Mouse (Mus musculus) stomach, postnatal 0 days (tissue): Measurements from ENCODE around the gene Npdc1.

Experiments used
- CTCF ChIP-seq: IDR thresholded peaks from 2 replicates; pipeline ENCODE4 v1.5.1; 2016; ENCODE audit warnings: antibody characterized with exemption, low read depth, mild to moderate bottlenecking, moderate library complexity
- EP300 ChIP-seq: optimal IDR thresholded peaks from 2 replicates; pipeline ENCODE3; 2016; ENCODE audit warnings: antibody characterized with exemption

DNA sequence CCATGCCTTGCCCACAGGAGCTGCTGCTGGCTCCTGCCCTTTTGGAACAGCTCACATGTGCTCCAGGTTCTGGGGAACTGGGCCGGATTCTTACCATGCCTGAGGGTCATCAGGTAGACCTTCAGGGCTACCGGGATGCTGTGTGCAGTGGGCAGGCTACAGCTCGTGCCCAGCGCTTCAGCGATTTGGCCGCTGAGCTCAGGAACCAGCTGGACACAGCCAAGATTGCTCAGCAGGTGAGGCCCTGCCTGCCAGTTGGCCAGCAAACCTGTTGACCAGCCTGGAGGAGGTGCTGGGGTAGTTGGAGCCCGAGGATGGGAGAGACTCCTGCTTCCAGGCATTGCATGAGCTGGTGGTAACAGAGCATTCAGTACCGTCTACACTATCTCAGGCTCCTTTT is 35.1 kb downstream of the Npdc1 start:
- TF ChIP-seq EP300 = no peak
- no peak for TF ChIP-seq CTCF
